Mouse (Mus musculus) G1E-ER4 (cell line): ENCODE measurements at regions not wholly inside any gene's neighbourhood (a gene's known extent, or its start where the extent isn't known, plus 50 kb on each side); places are given as distances from the start of the nearest gene placed in this dataset.

ENCODE experiments used
- GATA1 ChIP-seq: IDR thresholded peaks from one replicate; pipeline ENCODE4 v1.8.0; 2012; ENCODE audit warnings: low read length, inconsistent platforms

DNA sequence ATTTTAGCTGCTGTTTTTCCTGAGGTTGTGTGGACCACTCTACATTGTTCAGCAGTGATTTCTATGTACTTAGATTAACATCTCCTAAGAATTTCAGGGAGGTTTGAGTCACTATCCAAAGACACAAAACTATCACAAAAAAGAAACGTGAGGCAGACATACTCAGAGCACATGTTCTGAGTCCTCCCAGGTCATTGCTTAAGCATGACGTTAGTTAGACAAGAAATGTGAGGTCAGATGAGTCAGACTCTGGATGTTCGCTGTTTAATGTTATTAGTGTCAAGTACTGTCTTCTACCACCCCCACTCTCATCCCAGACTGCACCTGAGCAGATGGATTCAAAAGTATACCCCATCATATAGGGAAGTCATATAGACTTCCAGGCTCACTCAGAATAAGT lies 475.0 kb downstream of the Etnk1 start:
- no peak for TF ChIP-seq GATA1

DNA sequence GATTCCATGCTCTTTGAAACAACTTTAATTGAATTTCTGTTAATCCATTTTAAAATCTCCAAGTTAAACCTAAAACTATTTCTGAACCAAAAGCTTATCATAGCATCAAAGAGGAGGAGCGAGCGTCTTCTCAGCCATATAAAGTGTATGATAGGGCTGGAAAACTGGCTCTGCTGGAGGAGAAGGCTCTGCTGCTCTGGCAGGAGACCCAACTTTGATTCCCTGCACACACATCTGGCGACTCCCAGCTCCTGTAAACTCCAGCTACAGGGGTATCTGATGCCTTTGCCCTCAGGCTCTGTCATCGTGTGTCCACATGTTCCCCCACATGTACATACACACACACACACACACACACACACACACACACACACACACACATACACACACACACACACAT lies 479.0 kb downstream of the Etnk1 start:
- no peak for TF ChIP-seq GATA1

DNA sequence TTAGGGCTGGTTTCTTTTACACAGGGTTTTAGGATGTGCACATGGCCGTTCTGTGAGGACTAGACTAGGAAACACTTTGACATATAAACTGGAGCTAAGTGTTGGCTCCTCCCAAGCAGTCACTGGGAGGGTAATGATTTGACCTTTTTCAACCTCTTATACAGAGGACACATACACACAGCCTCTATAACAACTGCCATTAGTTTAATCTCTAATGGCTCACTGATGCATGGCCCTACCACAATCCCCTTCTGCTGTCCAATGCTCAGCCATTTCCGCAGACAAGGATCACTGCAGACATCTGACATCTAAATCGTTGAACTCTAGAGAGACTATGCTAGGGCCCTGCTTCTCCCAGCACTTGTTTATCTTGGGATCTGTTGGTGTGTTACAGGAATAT lies 481.5 kb downstream of the Etnk1 start:
- no peak for TF ChIP-seq GATA1

DNA sequence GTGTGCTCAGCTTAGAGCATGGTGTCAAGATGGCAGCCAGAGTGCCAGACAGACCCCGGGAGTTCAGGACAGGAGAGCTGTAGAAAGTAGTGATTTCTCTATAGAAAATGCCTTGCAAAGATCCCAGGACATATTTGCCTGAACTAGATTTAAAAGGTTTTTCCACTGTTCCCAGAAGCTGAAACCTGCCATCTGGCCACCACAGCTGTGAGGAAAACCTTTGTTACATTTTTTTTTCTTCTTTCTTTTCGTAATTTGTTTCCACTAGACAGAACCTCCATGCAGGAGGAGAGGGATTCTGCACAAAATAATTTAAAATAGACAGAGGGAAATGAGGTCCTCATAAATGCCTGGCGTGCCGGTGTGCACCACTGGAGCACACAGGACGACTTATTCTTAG lies 489.6 kb downstream of the Etnk1 start:
- no peak for TF ChIP-seq GATA1

DNA sequence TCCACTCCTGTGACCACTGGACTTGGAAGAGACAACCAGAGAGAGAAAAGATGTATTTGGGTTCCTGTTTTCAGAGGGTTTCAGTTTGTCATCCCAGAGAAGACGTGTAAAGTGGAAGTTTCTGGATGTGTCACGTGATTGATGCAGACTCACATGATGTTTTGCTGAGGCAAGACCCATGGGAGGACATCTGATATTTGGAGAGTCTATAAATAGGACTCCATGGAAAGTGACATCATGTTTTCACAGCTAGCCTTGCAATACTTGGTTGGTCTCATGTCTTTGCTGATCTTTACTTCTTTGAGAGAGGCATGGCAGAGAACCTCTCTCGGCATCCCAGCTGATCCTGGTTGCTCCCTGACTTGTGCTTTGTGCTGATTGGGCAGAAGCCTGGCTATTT lies 493.8 kb downstream of the Etnk1 start:
- no peak for TF ChIP-seq GATA1

DNA sequence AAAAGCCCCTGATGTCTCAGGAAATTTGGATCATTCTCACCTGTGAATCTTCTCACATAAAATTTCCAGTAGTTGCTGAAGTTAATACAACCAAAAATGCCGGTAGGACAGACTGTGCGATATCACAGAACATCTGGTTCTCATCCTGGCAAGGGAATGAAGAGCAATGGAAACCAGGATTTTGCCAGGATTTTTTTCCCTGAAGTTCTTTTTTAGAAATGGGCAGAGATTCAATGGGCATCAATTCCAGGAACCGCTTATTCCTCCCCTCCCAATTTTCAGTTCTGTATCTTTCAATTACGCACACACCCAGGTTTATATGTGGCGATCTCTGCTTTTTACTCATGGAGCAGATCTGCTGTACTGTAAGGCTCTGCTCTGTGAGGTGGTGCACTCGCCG lies 496.3 kb downstream of the Etnk1 start:
- TF ChIP-seq GATA1: no peak

DNA sequence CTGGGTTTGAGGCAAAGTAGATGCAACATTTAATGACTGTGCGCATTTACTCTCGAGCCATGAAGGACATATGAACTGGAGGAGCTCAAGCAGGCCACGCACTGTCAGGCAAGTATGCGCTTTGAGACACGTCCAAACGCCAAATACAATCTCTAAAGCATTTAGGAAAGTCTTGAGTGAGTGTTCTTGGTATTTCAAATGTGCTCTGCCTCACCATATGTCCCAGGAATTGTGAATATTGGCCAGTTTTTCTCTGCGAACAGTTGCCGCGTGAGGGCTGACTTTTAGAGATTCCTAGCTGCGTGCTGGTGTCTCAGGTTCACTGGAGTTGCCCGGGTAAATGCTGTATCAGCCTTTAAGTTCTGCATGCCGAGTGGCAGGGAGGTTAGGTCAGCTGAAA lies 498.4 kb downstream of the Etnk1 start:
- no peak for TF ChIP-seq GATA1

DNA sequence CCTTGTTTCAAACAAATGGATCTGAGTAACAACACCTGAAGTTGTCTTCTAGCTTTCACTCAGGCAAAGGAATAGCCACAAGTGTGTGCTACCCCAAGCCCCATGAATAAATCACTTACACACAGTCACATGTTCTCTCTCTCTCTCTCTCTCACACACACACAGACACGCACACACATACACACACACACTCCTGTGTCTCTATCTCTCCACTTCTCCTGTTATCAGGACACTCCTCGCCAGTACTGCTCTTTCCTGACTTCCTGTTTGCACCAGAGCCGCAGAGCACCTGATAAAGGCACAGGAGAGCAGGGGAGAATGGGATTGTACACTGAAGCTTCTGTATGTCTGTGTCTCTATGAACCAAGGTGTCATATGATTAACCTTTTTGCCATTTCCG lies 501.5 kb downstream of the Etnk1 start:
- TF ChIP-seq GATA1: no peak

DNA sequence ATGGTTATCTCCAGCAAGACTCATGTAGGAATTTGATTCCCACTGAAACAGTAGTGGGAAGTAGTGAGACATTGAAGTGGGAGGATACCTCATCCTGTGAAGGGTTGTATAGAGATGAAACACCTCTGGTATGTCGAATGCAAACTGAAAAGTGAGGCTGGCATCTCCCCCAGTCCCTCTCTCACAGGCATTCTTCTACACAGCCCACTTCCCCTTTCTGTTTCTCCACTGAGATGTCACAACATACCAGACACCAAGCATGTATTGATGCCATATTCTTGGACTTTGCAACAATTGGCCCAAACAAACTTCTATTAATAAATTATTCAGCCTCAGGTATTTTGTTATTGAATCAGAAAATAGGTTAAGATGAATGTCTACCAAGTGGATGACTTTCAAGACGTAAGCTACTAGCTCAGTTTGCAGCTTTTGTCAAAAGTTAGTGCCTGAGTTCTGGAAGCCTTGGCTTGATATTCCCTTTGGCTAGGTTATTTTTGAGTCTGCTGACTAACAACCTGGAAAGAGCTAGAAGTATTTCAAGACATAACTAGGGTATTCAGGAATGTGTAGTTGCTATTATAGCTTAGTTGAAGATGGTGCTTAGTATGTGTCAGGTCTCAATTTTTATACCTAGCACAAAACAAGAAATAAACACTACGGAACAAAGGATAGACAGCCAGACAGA lies 502.6 kb downstream of the Etnk1 start:
- TF ChIP-seq GATA1: no peak

DNA sequence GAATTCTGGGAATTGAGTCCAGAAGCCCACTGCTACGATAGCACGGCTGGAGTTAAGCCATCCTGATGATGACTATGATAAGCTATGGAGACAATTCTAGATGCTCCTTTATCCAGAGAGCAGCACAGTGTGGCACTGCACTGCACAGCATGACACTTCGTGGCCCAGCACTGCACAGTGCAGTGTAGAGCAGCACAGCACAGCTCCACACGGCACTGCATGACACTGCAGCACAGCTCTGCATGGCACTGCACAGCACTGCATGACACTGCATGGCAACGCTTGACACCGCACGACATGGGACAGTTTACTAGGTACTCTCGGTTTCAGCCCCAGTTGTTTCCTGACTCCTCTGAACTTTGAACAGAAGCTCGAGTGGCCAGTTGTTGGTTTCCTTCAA lies 523.1 kb downstream of the Etnk1 start:
- TF ChIP-seq GATA1: no peak

DNA sequence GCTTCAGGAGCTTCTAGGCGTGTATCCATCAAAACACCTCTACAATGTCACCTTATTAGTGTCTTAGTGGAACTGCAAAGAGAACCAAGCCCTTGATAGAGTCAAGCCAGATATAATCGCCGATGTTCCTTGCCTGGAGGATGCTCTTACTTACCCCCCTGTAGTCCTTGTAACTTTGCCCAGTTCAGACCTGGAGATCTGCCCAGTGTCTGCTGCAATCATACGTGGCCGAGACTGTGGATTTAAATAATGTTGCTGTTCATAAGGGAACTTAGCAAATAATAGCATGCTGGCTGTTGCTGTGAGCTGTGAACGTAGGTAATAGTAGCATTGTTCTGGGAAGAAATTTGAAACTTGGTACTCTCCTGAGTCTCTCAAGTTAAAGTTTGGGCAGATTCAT lies 523.8 kb downstream of the Etnk1 start:
- TF ChIP-seq GATA1: no peak

DNA sequence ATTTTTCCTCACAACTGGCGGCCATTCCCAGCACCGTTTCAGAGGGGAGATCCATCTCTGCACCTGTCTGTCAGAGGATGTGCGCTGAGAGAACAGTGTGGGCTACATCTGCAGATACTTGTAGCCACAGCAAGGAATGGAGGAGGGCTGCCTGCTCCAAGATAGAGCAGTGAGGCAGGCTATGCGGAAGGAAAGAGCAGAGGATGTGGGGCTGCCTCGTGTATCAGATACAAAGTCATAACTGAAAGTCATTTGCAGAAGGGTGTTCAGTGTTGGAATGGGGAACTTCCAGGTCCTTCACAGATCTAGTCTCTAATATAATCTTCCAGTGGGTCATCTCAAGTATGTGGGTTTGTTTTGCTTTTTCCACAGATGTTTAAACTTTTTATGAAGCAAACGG lies 531.0 kb downstream of the Etnk1 start:
- no peak for TF ChIP-seq GATA1

DNA sequence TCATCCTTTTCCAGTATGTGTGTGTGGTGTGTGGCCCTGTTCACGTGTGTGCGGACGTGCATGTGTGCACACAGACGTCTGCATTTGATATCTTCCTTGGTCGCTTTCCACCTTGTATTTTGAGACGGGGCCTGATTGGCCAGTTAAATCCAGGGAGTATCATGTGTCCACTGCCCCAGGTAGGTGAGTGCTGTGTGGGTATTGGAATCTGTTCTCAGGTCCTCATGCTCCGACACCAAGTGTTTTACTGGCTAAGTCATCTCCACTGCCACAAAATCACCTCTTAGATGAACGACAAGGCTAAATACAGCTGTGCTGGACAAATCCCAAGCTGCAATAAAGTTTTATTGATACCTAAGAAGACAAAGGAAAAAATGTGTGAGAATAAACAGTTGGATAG lies 537.0 kb downstream of the Etnk1 start:
- no peak for TF ChIP-seq GATA1

DNA sequence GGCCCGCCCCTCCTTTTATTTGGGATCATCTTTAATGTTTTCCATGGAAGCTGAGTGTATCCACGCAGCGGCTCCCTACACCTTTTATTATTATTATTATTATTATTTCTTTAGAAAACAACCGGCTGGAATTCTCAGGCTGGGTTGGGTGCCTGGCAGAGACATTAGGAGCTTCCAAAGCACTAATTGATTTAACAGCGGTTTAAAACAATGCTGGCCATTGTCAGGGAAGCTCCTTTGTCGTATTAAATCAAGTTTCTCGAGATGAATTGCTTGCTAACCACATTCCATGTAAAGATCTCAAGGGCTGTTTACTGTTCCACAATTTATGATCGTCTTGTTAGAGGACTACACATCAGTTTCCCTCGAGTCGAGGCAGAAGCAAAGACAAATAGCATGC lies 539.4 kb downstream of the Etnk1 start:
- no peak for TF ChIP-seq GATA1

DNA sequence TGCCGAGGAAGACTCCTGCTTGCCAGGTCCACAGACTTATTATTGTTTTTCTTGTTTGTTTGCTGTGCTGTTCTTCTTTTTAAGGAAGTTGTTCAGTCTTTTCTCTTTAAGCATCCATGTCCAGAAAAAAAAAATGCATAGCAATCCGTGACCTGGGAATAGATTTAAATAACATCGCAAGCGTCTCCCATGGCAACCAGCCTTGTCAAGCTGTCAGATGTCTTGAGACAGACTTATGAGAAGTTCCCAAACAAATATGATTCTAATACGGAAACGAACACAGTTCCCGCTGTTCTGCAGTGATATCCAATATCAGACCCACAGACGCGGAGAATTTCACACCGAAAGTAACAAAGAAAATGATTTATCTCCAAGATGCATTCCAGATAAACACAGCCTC lies 547.4 kb downstream of the Etnk1 start:
- TF ChIP-seq GATA1: no peak

DNA sequence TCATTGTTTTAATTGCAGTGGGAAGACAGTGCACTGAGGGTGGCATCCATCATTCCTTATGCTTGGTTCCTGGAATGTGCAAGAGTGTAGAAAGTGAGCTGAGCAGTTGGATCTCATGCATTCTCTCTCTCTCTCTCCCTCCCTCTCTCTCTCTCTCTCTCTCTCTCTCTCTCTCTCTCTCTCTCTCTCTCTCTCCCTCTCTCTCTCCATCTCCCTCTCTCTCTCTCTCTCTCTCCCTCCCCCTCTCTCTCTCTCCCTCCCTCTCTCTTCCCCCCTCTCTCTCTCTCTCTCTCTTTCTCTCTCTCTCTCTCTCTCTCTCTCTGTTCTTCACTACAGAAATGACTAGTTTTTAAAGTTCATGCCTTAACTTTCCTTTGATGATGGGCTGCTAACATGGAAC lies 583.1 kb downstream of the Etnk1 start:
- no peak for TF ChIP-seq GATA1

DNA sequence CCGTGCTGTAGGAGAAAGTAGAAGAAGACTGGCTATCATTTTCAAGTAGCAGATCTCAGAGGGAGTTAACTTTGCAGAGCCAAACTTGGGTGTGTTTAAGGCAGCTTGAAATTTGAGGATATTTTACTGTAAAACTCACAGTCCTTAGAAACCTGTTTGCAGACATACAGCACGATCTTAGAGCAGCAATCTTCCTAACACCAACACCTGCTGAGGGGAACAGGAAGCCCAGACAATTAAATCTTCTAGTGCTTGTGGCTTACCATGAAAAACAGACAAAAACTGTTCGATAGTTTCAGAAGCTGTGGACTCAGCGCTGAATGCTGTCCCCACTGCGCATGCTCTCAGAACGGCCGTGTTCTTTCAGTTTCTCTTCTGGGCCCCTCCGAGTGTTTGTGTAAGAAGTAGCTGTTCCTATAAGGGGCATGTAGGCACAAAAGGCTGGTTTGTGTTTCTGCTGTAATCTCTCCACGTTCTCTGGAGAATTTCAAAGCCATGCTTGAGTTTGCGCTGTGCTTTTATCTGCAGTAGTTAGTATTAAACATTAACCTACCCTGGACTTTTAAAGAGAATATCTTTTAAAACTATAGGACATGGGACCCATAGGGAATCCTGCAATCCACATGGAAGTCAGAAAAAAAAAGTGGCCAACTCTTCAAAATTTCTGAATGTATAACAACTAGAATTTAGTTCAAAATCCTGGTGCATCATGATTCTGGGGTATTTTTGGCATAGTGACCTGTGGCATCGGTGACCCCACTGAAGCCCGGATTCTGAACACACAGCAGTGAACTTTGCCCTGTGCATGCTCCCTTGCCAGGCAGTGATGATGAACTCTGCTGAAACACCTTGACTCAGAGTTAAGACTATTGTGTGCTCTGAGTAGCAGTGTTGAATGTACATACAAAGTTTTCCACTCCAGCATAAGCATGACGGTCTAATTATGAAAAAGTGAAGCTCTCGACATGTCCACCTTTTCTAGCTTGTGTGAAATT lies 584.4 kb downstream of the Etnk1 start:
- TF ChIP-seq GATA1: no peak
